Mouse (Mus musculus): ENCODE measurements around the gene Tead1. TPM values are rescaled to one million over a fixed set of nuclear protein-coding genes. Genes with fewer than 3 reads are reported as not detected.
A peak's percentile ranks its signal among the peaks of the same experiment; 100 is the strongest.

Gene Tead1
- total and polyA plus RNA-seq, 3 experiments, result 39.5 to 195 (median 169) TPM

- WGBS, result 37% methylated on average over 12 of the region's 12 CpGs
- no peak overlapping the region; the same call in 1 of the 2 replicates for H3K9ac ChIP-seq (ENCODE audit: low read depth, low read length)
- TF ChIP-seq POLR2A (IDR thresholded peaks at IDR 0.05; ENCODE audit: insufficient read depth, low read depth, low read length) (no peak), CTCF (IDR thresholded peaks at IDR 0.05) (0 out of 2 replicates have a peak, but pooled peaks have one; percentile 12), EP300 (IDR thresholded peaks at IDR 0.05; ENCODE audit: insufficient read depth, low read depth, low read length) (no peak)
- intact Hi-C loops (cut with DNase I), result loop anchor here (5.0 kb wide), 1 partner anchor 205 kb away; no protein-coding TSS in a partner anchor
- H3K36me3 ChIP-seq (ENCODE audit: control insufficient read depth, insufficient read depth, low read length), result no peaks in the 10 kb centered on the region; the same call in 1 of the 2 replicates
- H3K4me1 ChIP-seq (ENCODE audit: control insufficient read depth, insufficient read depth, low read length), result peaks cover 12% of the 10 kb centered on the region
- peak overlapping the region; percentile 64 for H3K27ac ChIP-seq
- peak overlapping the region; percentile 5; the same call in 1 of the 2 replicates for H3K4me3 ChIP-seq
- H3K27me3 ChIP-seq (ENCODE audit: control insufficient read depth, insufficient read depth, low read length), result no peaks in the 10 kb centered on the region
- H3K79me2 ChIP-seq (replicated peaks; ENCODE audit: control insufficient read depth, insufficient read depth, low read length), result no peaks in the 10 kb centered on the region
- DNase-seq, result no peak
Measured at GRCm38 (mm10) chr7:112662398-112663313, 16.5 kb upstream of the Tead1 start.

GRCm38 (mm10) chr7:112663314-112663966 is 15.7 kb upstream of the Tead1 start:
- Histone ChIP-seq H3K27me3 (ENCODE audit: control insufficient read depth, insufficient read depth, low read length) (no peaks in the 10 kb centered on the region), H3K4me3 (peak overlapping the region; percentile 5; the same call in 1 of the 2 replicates), H3K4me1 (ENCODE audit: control insufficient read depth, insufficient read depth, low read length) (peaks cover 12% of the 10 kb centered on the region), H3K79me2 (replicated peaks; ENCODE audit: control insufficient read depth, insufficient read depth, low read length) (no peaks in the 10 kb centered on the region), H3K36me3 (ENCODE audit: control insufficient read depth, insufficient read depth, low read length) (no peaks in the 10 kb centered on the region; the same call in 1 of the 2 replicates), H3K27ac (peak overlapping the region; percentile 64), H3K9ac (ENCODE audit: low read depth, low read length) (no peak overlapping the region; the same call in 1 of the 2 replicates)
- TF ChIP-seq EP300 (IDR thresholded peaks at IDR 0.05; ENCODE audit: insufficient read depth, low read depth, low read length), result no peak
- TF ChIP-seq POLR2A (IDR thresholded peaks at IDR 0.05; ENCODE audit: insufficient read depth, low read depth, low read length), result no peak
- TF ChIP-seq CTCF (IDR thresholded peaks at IDR 0.05), result no peak
- DNase-seq, result peak; percentile 63
- intact Hi-C loops (cut with DNase I), result loop anchor here (5.0 kb wide), 1 partner anchor 204 kb away; no protein-coding TSS in a partner anchor
- 36% methylated on average over 6 of the region's 6 CpGs for WGBS

GRCm38 (mm10) chr7:112669993-112670392 is 9.1 kb upstream of the Tead1 start:
- H3K27me3 ChIP-seq (ENCODE audit: control insufficient read depth, insufficient read depth, low read length), result no peaks in the 10 kb centered on the region
- H3K27ac ChIP-seq, result no peak overlapping the region
- no peaks in the 10 kb centered on the region for H3K36me3 ChIP-seq (ENCODE audit: control insufficient read depth, insufficient read depth, low read length)
- no peak overlapping the region for H3K9ac ChIP-seq (ENCODE audit: low read depth, low read length)
- no peaks in the 10 kb centered on the region for H3K79me2 ChIP-seq (replicated peaks; ENCODE audit: control insufficient read depth, insufficient read depth, low read length)
- no peak for TF ChIP-seq EP300 (IDR thresholded peaks at IDR 0.05; ENCODE audit: insufficient read depth, low read depth, low read length)
- TF ChIP-seq POLR2A (IDR thresholded peaks at IDR 0.05; ENCODE audit: insufficient read depth, low read depth, low read length), result no peak
- TF ChIP-seq CTCF (IDR thresholded peaks at IDR 0.05), result no peak
- H3K4me1 ChIP-seq (ENCODE audit: control insufficient read depth, insufficient read depth, low read length), result no peaks in the 10 kb centered on the region
- 91% methylated on average over 2 of the region's 2 CpGs for WGBS
- DNase-seq, result no peak
- intact Hi-C loops (cut with DNase I), result no loop called here
- H3K4me3 ChIP-seq, result no peak overlapping the region

GRCm38 (mm10) chr7:112678418-112679170 is 524 bp upstream of the Tead1 start:
- Histone ChIP-seq H3K79me2 (replicated peaks; ENCODE audit: control insufficient read depth, insufficient read depth, low read length) (no peaks in the 10 kb centered on the region), H3K36me3 (ENCODE audit: control insufficient read depth, insufficient read depth, low read length) (no peaks in the 10 kb centered on the region), H3K9ac (ENCODE audit: low read depth, low read length) (peak overlapping the region; percentile 66), H3K27ac (peak overlapping the region; percentile 98), H3K4me3 (peak overlapping the region; percentile 85), H3K27me3 (ENCODE audit: control insufficient read depth, insufficient read depth, low read length) (no peaks in the 10 kb centered on the region), H3K4me1 (ENCODE audit: control insufficient read depth, insufficient read depth, low read length) (peaks cover 3% of the 10 kb centered on the region; the same call in 1 of the 2 replicates)
- TF ChIP-seq EP300 (IDR thresholded peaks at IDR 0.05; ENCODE audit: insufficient read depth, low read depth, low read length), result no peak
- peak; percentile 53 for TF ChIP-seq POLR2A (IDR thresholded peaks at IDR 0.05; ENCODE audit: insufficient read depth, low read depth, low read length)
- TF ChIP-seq CTCF (IDR thresholded peaks at IDR 0.05), result peak; percentile 34
- intact Hi-C loops (cut with DNase I), result loop anchor here (2.0 to 5.0 kb wide), 3 partner anchors 18 to 211 kb away; no protein-coding TSS in a partner anchor
- WGBS, result under 1% methylated on average over 44 of the region's 44 CpGs
- DNase-seq, result peak; percentile 71 to 73

- H3K4me3 ChIP-seq, result peak overlapping the region; percentile 96
- WGBS, result under 1% methylated on average over 89 of the region's 95 CpGs
- H3K79me2 ChIP-seq (replicated peaks; ENCODE audit: control insufficient read depth, insufficient read depth, low read length), result no peaks in the 10 kb centered on the region
- no peaks in the 10 kb centered on the region for H3K27me3 ChIP-seq (ENCODE audit: control insufficient read depth, insufficient read depth, low read length)
- no peak for TF ChIP-seq POLR2A (IDR thresholded peaks at IDR 0.05; ENCODE audit: insufficient read depth, low read depth, low read length)
- TF ChIP-seq CTCF (IDR thresholded peaks at IDR 0.05), result no peak
- no peak for TF ChIP-seq EP300 (IDR thresholded peaks at IDR 0.05; ENCODE audit: insufficient read depth, low read depth, low read length)
- peak; percentile 80 to 81 for DNase-seq
- peak overlapping the region; percentile 100 for H3K9ac ChIP-seq (ENCODE audit: low read depth, low read length)
- intact Hi-C loops (cut with DNase I), result loop anchor here (2.0 to 5.0 kb wide), 6 partner anchors 17 to 212 kb away; no protein-coding TSS in a partner anchor
- peaks cover 2% of the 10 kb centered on the region; the same call in 1 of the 2 replicates for H3K36me3 ChIP-seq (ENCODE audit: control insufficient read depth, insufficient read depth, low read length)
- H3K27ac ChIP-seq, result peak overlapping the region; percentile 91
- H3K4me1 ChIP-seq (ENCODE audit: control insufficient read depth, insufficient read depth, low read length), result peaks cover 5% of the 10 kb centered on the region
Measured at GRCm38 (mm10) chr7:112679513-112680245, 561 bp downstream of the Tead1 start.

Measured in heart, adult 2 months (tissue).